Mouse (Mus musculus): Measurements from ENCODE around the gene Sult4a1. TPM values are rescaled to one million over a fixed set of nuclear protein-coding genes. Genes with fewer than 3 reads are reported as not detected.

Sult4a1 gene
- polyA plus RNA-seq, 1 experiment from 2014 or later: 70.3 TPM

- no peaks in the 10 kb centered on the region for H3K27me3 ChIP-seq (ENCODE audit: control insufficient read depth, insufficient read depth, low read length)
- WGBS: 83% methylated on average over 6 of the region's 6 CpGs
- no peak overlapping the region for H3K4me2 ChIP-seq (replicated peaks)
- no peak for ATAC-seq (ENCODE audit: low FRiP score)
- no peaks in the 10 kb centered on the region for H3K4me1 ChIP-seq (replicated peaks; ENCODE audit: control insufficient read depth, insufficient read depth, low read length)
- H3K36me3 ChIP-seq (replicated peaks; ENCODE audit: control insufficient read depth, insufficient read depth): no peaks in the 10 kb centered on the region
- no peak overlapping the region for H3K27ac ChIP-seq
- no peak overlapping the region for H3K9ac ChIP-seq
- H3K9me3 ChIP-seq (ENCODE audit: control insufficient read depth, low read length): no peaks in the 10 kb centered on the region
- DNase-seq (ENCODE audit: low spot score): no peak
- no peak overlapping the region for H3K4me3 ChIP-seq (replicated peaks; ENCODE audit: low read length)
Observed at GRCm38 (mm10) chr15:84058841-84059240, 46.7 kb downstream of the Sult4a1 start.

GRCm38 (mm10) chr15:84056083-84056482 is 49.5 kb downstream of the Sult4a1 start:
- Histone ChIP-seq H3K4me1 (replicated peaks; ENCODE audit: control insufficient read depth, insufficient read depth, low read length) (no peaks in the 10 kb centered on the region), H3K27me3 (ENCODE audit: control insufficient read depth, insufficient read depth, low read length) (no peaks in the 10 kb centered on the region), H3K9me3 (ENCODE audit: control insufficient read depth, low read length) (no peaks in the 10 kb centered on the region), H3K27ac (no peak overlapping the region), H3K4me2 (replicated peaks) (no peak overlapping the region), H3K36me3 (replicated peaks; ENCODE audit: control insufficient read depth, insufficient read depth) (no peaks in the 10 kb centered on the region), H3K9ac (no peak overlapping the region), H3K4me3 (replicated peaks; ENCODE audit: low read length) (no peak overlapping the region)
- ATAC-seq (ENCODE audit: low FRiP score) (no peak), DNase-seq (ENCODE audit: low spot score) (no peak)
- 72% methylated on average over 5 of the region's 5 CpGs for WGBS

DNA sequence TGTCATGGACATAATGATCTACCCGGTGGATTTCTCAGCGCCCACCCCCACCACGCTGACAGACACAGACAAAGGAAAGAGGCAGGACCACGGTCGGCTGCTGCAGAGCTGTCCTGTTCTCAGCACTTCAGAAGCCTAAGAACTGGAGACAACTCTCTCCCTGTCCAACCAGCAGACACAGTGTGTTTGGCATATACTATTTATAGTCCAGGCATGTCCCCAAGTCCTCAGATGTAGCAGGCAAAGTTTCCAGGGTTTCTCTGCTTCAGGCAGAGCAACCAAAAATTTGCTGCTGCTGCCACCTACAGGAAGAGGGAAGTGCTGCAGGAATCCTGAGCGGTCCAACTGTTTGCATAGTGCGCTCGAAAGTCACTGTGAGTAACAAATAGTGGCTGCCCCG is 51.7 kb downstream of the Sult4a1 start:
- WGBS: 35% methylated on average over 9 of the region's 9 CpGs
- DNase-seq (ENCODE audit: low spot score): peak; percentile 96
- Histone ChIP-seq H3K9me3 (ENCODE audit: control insufficient read depth, low read length) (no peaks in the 10 kb centered on the region), H3K27me3 (ENCODE audit: control insufficient read depth, insufficient read depth, low read length) (no peaks in the 10 kb centered on the region), H3K4me3 (replicated peaks; ENCODE audit: low read length) (no peak overlapping the region), H3K27ac (no peak overlapping the region), H3K9ac (0 out of 2 replicates have a peak overlapping the region, but pooled peaks have one; percentile 1), H3K4me2 (replicated peaks) (no peak overlapping the region), H3K36me3 (replicated peaks; ENCODE audit: control insufficient read depth, insufficient read depth) (no peaks in the 10 kb centered on the region), H3K4me1 (replicated peaks; ENCODE audit: control insufficient read depth, insufficient read depth, low read length) (no peaks in the 10 kb centered on the region)
- ATAC-seq (ENCODE audit: low FRiP score): peak; percentile 69

DNA sequence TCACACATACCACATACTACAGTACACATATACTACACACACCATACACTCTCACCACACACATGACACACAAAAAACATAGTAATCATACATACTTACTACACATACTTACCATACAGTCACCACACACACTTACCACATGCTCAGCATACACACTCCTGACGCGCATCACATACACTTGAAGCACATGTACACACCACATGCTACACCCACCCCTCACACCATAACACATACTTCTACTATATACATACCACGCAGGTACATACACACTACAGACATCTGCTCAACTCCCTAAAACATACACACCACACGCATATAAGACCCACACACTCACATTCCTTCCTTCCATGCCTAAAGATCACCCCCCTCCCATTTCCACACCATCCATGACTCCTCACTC is 52.3 kb downstream of the Sult4a1 start:
- H3K27ac ChIP-seq: no peak overlapping the region
- 0 out of 2 replicates have a peak overlapping the region, but pooled peaks have one; percentile 1 for H3K9ac ChIP-seq
- H3K27me3 ChIP-seq (ENCODE audit: control insufficient read depth, insufficient read depth, low read length): no peaks in the 10 kb centered on the region
- no peaks in the 10 kb centered on the region for H3K9me3 ChIP-seq (ENCODE audit: control insufficient read depth, low read length)
- no peaks in the 10 kb centered on the region for H3K4me1 ChIP-seq (replicated peaks; ENCODE audit: control insufficient read depth, insufficient read depth, low read length)
- DNase-seq (ENCODE audit: low spot score): no peak
- H3K4me2 ChIP-seq (replicated peaks): no peak overlapping the region
- WGBS: 94% methylated on average over 4 of the region's 4 CpGs
- ATAC-seq (ENCODE audit: low FRiP score): no peak
- no peak overlapping the region for H3K4me3 ChIP-seq (replicated peaks; ENCODE audit: low read length)
- no peaks in the 10 kb centered on the region for H3K36me3 ChIP-seq (replicated peaks; ENCODE audit: control insufficient read depth, insufficient read depth)

DNA sequence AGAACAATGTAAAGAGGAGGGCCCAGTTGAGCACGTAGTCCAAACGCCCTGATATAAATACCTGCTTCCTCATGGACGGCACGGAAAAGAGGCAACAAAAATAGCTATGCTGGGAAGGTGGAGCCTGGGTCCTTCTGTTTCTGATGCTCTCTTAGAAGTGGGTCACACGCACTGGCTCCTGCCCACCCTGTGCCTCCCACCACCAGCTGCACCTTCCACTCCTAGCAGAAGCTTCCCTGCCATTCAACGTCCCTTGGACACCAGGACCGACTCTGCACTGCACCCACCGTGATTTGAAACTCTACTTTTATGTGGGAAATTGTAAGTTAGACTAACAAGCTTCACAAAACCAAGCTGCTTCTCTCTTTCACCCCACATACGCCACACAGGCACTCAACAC is 53.2 kb downstream of the Sult4a1 start:
- ATAC-seq (ENCODE audit: low FRiP score): no peak
- Histone ChIP-seq H3K9me3 (ENCODE audit: control insufficient read depth, low read length) (no peaks in the 10 kb centered on the region), H3K36me3 (replicated peaks; ENCODE audit: control insufficient read depth, insufficient read depth) (no peaks in the 10 kb centered on the region), H3K4me2 (replicated peaks) (no peak overlapping the region), H3K27me3 (ENCODE audit: control insufficient read depth, insufficient read depth, low read length) (no peaks in the 10 kb centered on the region), H3K27ac (no peak overlapping the region), H3K4me1 (replicated peaks; ENCODE audit: control insufficient read depth, insufficient read depth, low read length) (no peaks in the 10 kb centered on the region), H3K4me3 (replicated peaks; ENCODE audit: low read length) (no peak overlapping the region), H3K9ac (no peak overlapping the region)
- DNase-seq (ENCODE audit: low spot score): no peak
- 90% methylated on average over 9 of the region's 9 CpGs for WGBS

DNA sequence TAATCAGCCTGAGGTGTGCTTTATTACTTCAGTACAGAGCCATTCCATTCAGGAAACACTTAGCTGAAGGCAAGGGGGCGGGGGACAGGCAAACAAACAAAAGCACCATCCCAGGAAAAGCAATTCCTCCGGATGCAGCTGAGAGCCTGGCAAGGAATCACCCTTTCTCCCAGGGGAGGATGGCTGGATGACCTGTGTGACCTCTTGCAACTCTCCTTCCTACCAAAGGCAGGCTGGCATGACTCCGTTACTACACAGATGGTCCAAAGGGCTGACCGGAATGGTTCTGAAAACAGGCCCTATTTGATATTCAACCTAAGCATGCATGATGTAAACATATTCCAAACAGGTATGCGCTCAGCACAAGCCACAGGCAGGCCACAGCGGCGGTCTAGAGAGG is 56.0 kb downstream of the Sult4a1 start:
- H3K36me3 ChIP-seq (replicated peaks; ENCODE audit: control insufficient read depth, insufficient read depth): no peaks in the 10 kb centered on the region
- H3K9me3 ChIP-seq (ENCODE audit: control insufficient read depth, low read length): no peaks in the 10 kb centered on the region
- H3K4me3 ChIP-seq (replicated peaks; ENCODE audit: low read length): no peak overlapping the region
- no peak overlapping the region for H3K27ac ChIP-seq
- no peak overlapping the region for H3K4me2 ChIP-seq (replicated peaks)
- ATAC-seq (ENCODE audit: low FRiP score) (no peak), DNase-seq (ENCODE audit: low spot score) (no peak)
- 62% methylated on average over 7 of the region's 7 CpGs for WGBS
- H3K9ac ChIP-seq: no peak overlapping the region
- no peaks in the 10 kb centered on the region for H3K4me1 ChIP-seq (replicated peaks; ENCODE audit: control insufficient read depth, insufficient read depth, low read length)
- H3K27me3 ChIP-seq (ENCODE audit: control insufficient read depth, insufficient read depth, low read length): no peaks in the 10 kb centered on the region

DNA sequence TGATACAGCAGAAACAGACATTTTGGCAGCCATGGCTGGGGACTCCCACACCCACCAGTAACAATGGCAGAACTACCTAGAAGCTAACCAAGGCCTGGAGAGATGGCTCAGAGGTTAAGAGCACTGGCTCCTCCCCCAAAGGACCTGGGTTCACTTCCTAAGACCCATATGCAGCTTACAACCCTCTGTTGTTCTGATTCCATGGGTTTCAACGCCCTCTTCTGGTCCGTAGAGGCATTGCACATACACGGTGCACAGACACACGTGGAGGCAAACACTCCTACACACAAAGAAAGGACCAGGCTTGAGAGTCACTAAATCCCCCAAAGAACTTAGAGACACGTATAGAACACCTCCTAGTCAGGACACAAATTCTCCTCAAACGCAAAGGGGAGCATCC is 60.0 kb downstream of the Sult4a1 start:
- DNase-seq (ENCODE audit: low spot score) (no peak), ATAC-seq (ENCODE audit: low FRiP score) (no peak)
- Histone ChIP-seq H3K36me3 (replicated peaks; ENCODE audit: control insufficient read depth, insufficient read depth) (no peaks in the 10 kb centered on the region), H3K27ac (no peak overlapping the region), H3K4me3 (replicated peaks; ENCODE audit: low read length) (no peak overlapping the region), H3K9ac (no peak overlapping the region), H3K4me1 (replicated peaks; ENCODE audit: control insufficient read depth, insufficient read depth, low read length) (no peaks in the 10 kb centered on the region), H3K4me2 (replicated peaks) (no peak overlapping the region), H3K9me3 (ENCODE audit: control insufficient read depth, low read length) (no peaks in the 10 kb centered on the region), H3K27me3 (ENCODE audit: control insufficient read depth, insufficient read depth, low read length) (no peaks in the 10 kb centered on the region)
- 92% methylated on average over 6 of the region's 6 CpGs for WGBS

GRCm38 (mm10) chr15:84037067-84037466 is 68.5 kb downstream of the Sult4a1 start:
- Histone ChIP-seq H3K36me3 (replicated peaks; ENCODE audit: control insufficient read depth, insufficient read depth) (no peaks in the 10 kb centered on the region), H3K9ac (no peak overlapping the region), H3K4me3 (replicated peaks; ENCODE audit: low read length) (no peak overlapping the region), H3K27me3 (ENCODE audit: control insufficient read depth, insufficient read depth, low read length) (no peaks in the 10 kb centered on the region), H3K27ac (no peak overlapping the region), H3K9me3 (ENCODE audit: control insufficient read depth, low read length) (no peaks in the 10 kb centered on the region), H3K4me1 (replicated peaks; ENCODE audit: control insufficient read depth, insufficient read depth, low read length) (no peaks in the 10 kb centered on the region), H3K4me2 (replicated peaks) (no peak overlapping the region)
- 76% methylated on average over 5 of the region's 5 CpGs for WGBS
- no peak for DNase-seq (ENCODE audit: low spot score)
- ATAC-seq (ENCODE audit: low FRiP score): no peak
